Mouse (Mus musculus): ENCODE results near the gene Plk3. TPM values are rescaled to one million over a fixed set of nuclear protein-coding genes. Genes with fewer than 3 reads are reported as not detected.

Plk3 gene
- total RNA-seq, 4 experiments from 2014 or later: 9.0 to 10.0 (median 9.6) TPM

GRCm38 (mm10) chr4:117087948-117088640 is 45.7 kb downstream of the Plk3 start:
- DNase-seq (ENCODE audit: low spot score in 2 of 2): no peak

Small RNA genes lying within 50 kb of the gene (microRNA-seq; reads per million reads assigned to microRNA genes)
- 0 reads per million in 2 experiments for gene Gm22398

Other genes with a start within 250 kb of the Plk3 start
- gene Urod, start 139.6 kb downstream of the Plk3 start, total RNA-seq (2022): 10 to 100 TPM; 62.0 to 68.1 (median 64.8) TPM
- gene Hectd3, start 138.6 kb downstream of the Plk3 start, total RNA-seq (2022): 10 to 100 TPM; 41.3 to 54.7 (median 42.2) TPM
- 10 to 100 TPM; 20.0 to 25.1 (median 21.3) TPM for gene Eif2b3, start 114.6 kb downstream of the Plk3 start, total RNA-seq (2022)
- 1 to 10 TPM; 1.7 to 3.4 (median 2.2) TPM for gene Ptch2, start 37.9 kb downstream of the Plk3 start, total RNA-seq (2022)
- gene Btbd19, start 8.2 kb downstream of the Plk3 start, total RNA-seq (2022): 10 to 100 TPM; 12.9 to 18.3 (median 16.2) TPM
- under 1 TPM; 0.74 to 0.81 (median 0.78) TPM for gene Tctex1d4, start 7.2 kb downstream of the Plk3 start, total RNA-seq (2022)
- 100 to 1,000 TPM; 448 to 635 (median 527) TPM for gene Rps8, start 22.3 kb upstream of the Plk3 start, total RNA-seq (2022)
- under 1 TPM; 0.20 to 0.69 (median 0.37) TPM for gene Kif2c, start 48.7 kb upstream of the Plk3 start, total RNA-seq (2022)
- 1 to 10 TPM; 4.2 to 5.9 (median 5.7) TPM for gene Tmem53, start 118.0 kb upstream of the Plk3 start, total RNA-seq (2022)
- under 1 TPM; 0.40 to 0.75 (median 0.59) TPM for gene Armh1, start 118.2 kb upstream of the Plk3 start, total RNA-seq (2022)